Mouse (Mus musculus): ENCODE results near the gene Ss18l1.

GRCm38 (mm10) chr2:180105441-180106190 is 63.3 kb downstream of the Ss18l1 start:
- no peak for TF ChIP-seq CTCF (IDR thresholded peaks at IDR 0.05; ENCODE audit: low read depth, low read length)
- no peak for TF ChIP-seq POLR2A (IDR thresholded peaks at IDR 0.05; ENCODE audit: extremely low read depth, insufficient read depth, low read length)

Measured in liver, adult 2 months (tissue).